Mouse (Mus musculus) ES-E14 (cell line): ENCODE results near the gene Nkx2-3. TPM values are rescaled to one million over a fixed set of nuclear protein-coding genes. Genes with fewer than 3 reads are reported as not detected.

Experiments used
- DNase-seq: peaks from one replicate; pipeline ENCODE4 v3.0.0-alpha.2; 2013; ENCODE audit warnings: low read depth, low spot score
- H3K27ac ChIP-seq: 2 replicates; pipeline ENCODE4 v1.5.1; 2012; ENCODE audit warnings: low read depth, mild to moderate bottlenecking, low read length, moderate library complexity, mixed read lengths; ENCODE audit not compliant: poor library complexity, insufficient read depth, severe bottlenecking
- H3K36me3 ChIP-seq: 2 replicates; pipeline ENCODE4 v1.6.1; 2012; ENCODE audit warnings: mild to moderate bottlenecking, low read length, moderate library complexity, mixed read lengths; ENCODE audit not compliant: control insufficient read depth, poor library complexity, insufficient read depth, severe bottlenecking
- H3K4me1 ChIP-seq, 2 experiments: fragments of 150-350 bp in 1 of 2; sonication (generic) in 1 of 2; 2 replicates each; pipeline ENCODE4 v1.6.1; 2012; ENCODE audit warnings: low read length in 2 of 2, mild to moderate bottlenecking in 1 of 2, mixed read lengths in 1 of 2; ENCODE audit not compliant: control insufficient read depth in 2 of 2, insufficient read depth in 2 of 2, poor library complexity in 1 of 2
- H3K4me3 ChIP-seq, 2 experiments: fragments of 150-350 bp in 1 of 2; sonication (generic) in 1 of 2; 2 replicates each; pipeline ENCODE4 v1.5.1; 2012; ENCODE audit warnings: low read length in 2 of 2, low read depth in 1 of 2, mild to moderate bottlenecking in 1 of 2, mixed read lengths in 1 of 2; ENCODE audit not compliant: insufficient read depth in 1 of 2, poor library complexity in 1 of 2, severe bottlenecking in 1 of 2
- H3K9ac ChIP-seq: 2 replicates; pipeline ENCODE4 v1.6.1; 2012; ENCODE audit warnings: low read depth, mild to moderate bottlenecking, low read length, mixed read lengths; ENCODE audit not compliant: poor library complexity, insufficient read depth, severe bottlenecking
- H3K9me3 ChIP-seq: fragments of 150-350 bp; sonication (generic); 2 replicates; pipeline ENCODE4 v1.6.1; 2012; ENCODE audit warnings: low read depth, mild to moderate bottlenecking, low read length; ENCODE audit not compliant: control insufficient read depth, insufficient read depth
- CHD2 ChIP-seq: IDR thresholded peaks from 2 replicates; pipeline ENCODE4 v1.6.1; 2014; ENCODE audit warnings: mild to moderate bottlenecking, low read depth, low read length, inconsistent platforms
- HCFC1 ChIP-seq: IDR thresholded peaks from 2 replicates; pipeline ENCODE4 v1.6.1; 2012; ENCODE audit warnings: low read length, inconsistent platforms, borderline replicate concordance; ENCODE audit not compliant: insufficient read depth
- MAFK ChIP-seq: IDR thresholded peaks from 2 replicates; pipeline ENCODE4 v1.6.1; 2014; ENCODE audit warnings: mild to moderate bottlenecking, low read depth, low read length, inconsistent platforms; ENCODE audit not compliant: insufficient read depth
- ZC3H11A ChIP-seq: IDR thresholded peaks from 2 replicates; pipeline ENCODE4 v1.6.1; 2012; ENCODE audit warnings: low read depth, mild to moderate bottlenecking, inconsistent platforms, low read length, borderline replicate concordance
- ZNF384 ChIP-seq: IDR thresholded peaks from 2 replicates; pipeline ENCODE4 v1.6.1; 2012; ENCODE audit warnings: low read depth, low read length, inconsistent platforms
- in situ Hi-C, 2 experiments: fragments of 600-800 bp; cut with MboI; formaldehyde crosslinking; loops; one replicate each; pipeline ENCODE4 v1.15.1; 2025; ENCODE audit warnings: low sequenced_read_pairs in 2 of 2, inconsistent platforms in 1 of 2; ENCODE audit not compliant: unreplicated experiment in 2 of 2
- total RNA-seq: library from RNA; depleted of rRNA; stranded (reverse); fragments of 300-350 nt; gene quantifications from 2 replicates; pipeline ENCODE4 v1.2.3, GENCODE M21; 2012

Nkx2-3 gene
- total RNA-seq, 1 experiment, result 0.27 TPM

GRCm38 (mm10) chr19:43601996-43602590 lies 10.0 kb upstream of the Nkx2-3 start:
- in situ Hi-C loops, result loop anchor here (5.0 to 25.0 kb wide), 5 partner anchors 1153 to 1635 kb away; partner anchors contain the start of genes Lbx1 (in 2 of the 2), Pax2 (in 2 of the 2) and Tlx1 (in 1 of the 2)
- Histone ChIP-seq H3K36me3 (no peaks in the 10 kb centered on the region), H3K27ac (no peak overlapping the region), H3K4me3 (no peak overlapping the region), H3K9ac (no peak overlapping the region), H3K4me1 (peaks cover 0 to 11% of the 10 kb centered on the region in 2 experiments; a peak in 1 of 4 replicates), H3K9me3 (no peaks in the 10 kb centered on the region)
- no peak for TF ChIP-seq MAFK
- DNase-seq, result no peak

GRCm38 (mm10) chr19:43603521-43603920 lies 8.6 kb upstream of the Nkx2-3 start:
- DNase-seq, result no peak
- no peaks in the 10 kb centered on the region for H3K36me3 ChIP-seq
- H3K4me1 ChIP-seq, result peaks cover 0 to 11% of the 10 kb centered on the region in 2 experiments; a peak in 1 of 4 replicates
- in situ Hi-C loops, result loop anchor here (5.0 to 25.0 kb wide), 5 partner anchors 1151 to 1634 kb away; partner anchors contain the start of genes Lbx1 (in 2 of the 2), Pax2 (in 2 of the 2) and Tlx1 (in 1 of the 2)
- H3K9ac ChIP-seq, result no peak overlapping the region
- no peaks in the 10 kb centered on the region for H3K9me3 ChIP-seq
- no peak overlapping the region for H3K27ac ChIP-seq
- TF ChIP-seq CHD2 (no peak), HCFC1 (no peak), MAFK (no peak), ZNF384 (no peak), ZC3H11A (no peak)
- no peak overlapping the region for H3K4me3 ChIP-seq

GRCm38 (mm10) chr19:43604492-43605120 lies 7.5 kb upstream of the Nkx2-3 start:
- Histone ChIP-seq H3K36me3 (no peaks in the 10 kb centered on the region), H3K4me1 (peaks cover 0 to 3% of the 10 kb centered on the region in 2 experiments; a peak in 1 of 4 replicates), H3K9me3 (no peaks in the 10 kb centered on the region), H3K27ac (no peak overlapping the region), H3K9ac (no peak overlapping the region), H3K4me3 (no peak overlapping the region)
- TF ChIP-seq ZNF384 (no peak), MAFK (peak; percentile 72)
- in situ Hi-C loops, result loop anchor here (5.0 to 25.0 kb wide), 6 partner anchors 1150 to 1633 kb away; partner anchors contain the start of genes Lbx1 (in 2 of the 2), Pax2 (in 2 of the 2) and Tlx1 (in 2 of the 2)
- DNase-seq, result no peak

DNA sequence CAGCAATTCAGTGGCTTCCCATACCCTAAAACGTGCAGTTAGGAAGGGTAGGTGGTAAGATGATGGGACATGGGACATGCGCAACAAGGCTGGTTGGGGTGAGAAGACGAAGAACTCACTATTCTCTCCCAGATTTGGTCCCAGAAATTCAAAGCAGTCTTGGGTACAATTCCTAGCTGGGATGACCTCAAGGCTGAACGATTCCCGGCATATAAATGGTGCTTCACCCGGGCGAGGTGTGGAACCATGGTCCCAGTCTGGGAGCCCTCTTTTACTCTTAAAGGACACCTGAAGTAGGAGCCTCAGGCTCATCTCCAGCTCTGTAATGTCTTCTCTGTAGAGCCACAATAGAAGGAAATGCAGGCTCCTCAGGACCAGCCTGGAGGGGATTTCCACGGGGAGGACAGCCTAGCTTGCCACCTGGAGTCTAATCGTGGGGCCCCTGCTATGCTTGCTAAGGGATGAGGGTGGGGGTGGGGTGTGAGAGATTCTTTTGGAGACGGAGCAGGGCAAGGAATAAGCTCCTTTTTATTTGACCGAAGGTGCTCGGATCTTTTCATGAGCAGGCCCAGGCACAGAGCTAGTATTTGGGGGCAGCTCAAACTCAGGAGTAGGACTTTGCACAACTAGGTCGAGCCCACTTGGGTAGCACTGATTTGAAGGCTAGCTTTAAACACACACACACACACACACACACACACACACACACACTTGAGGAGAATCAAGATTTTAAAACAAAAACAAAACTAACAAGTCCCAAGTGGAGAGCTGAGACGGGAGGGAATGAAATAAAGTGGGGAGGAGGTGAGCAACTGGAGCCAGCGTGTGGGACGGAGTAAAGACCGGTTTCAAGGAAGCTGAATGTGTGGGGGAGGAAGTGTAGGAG lies 6.2 kb upstream of the Nkx2-3 start:
- no peak for DNase-seq
- Histone ChIP-seq H3K9ac (no peak overlapping the region), H3K27ac (no peak overlapping the region), H3K9me3 (no peaks in the 10 kb centered on the region), H3K36me3 (no peaks in the 10 kb centered on the region), H3K4me3 (no peak overlapping the region), H3K4me1 (no peaks in the 10 kb centered on the region; a peak in 1 of 4 replicates)
- TF ChIP-seq ZNF384 (no peak), MAFK (no peak), ZC3H11A (no peak), CHD2 (no peak), HCFC1 (no peak)
- in situ Hi-C loops, result loop anchor here (5.0 to 25.0 kb wide), 5 partner anchors 1149 to 1631 kb away; partner anchors contain the start of genes Lbx1 (in 2 of the 2), Tlx1 (in 2 of the 2) and Pax2 (in 1 of the 2)
